Mouse (Mus musculus) embryonic facial prominence, embryonic 11.5 days (tissue): ENCODE results near the gene Gm9887. TPM values are rescaled to one million over a fixed set of nuclear protein-coding genes. Genes with fewer than 3 reads are reported as not detected.
A peak's percentile ranks its signal among the peaks of the same experiment; 100 is the strongest.
"Not testable (repeated sequence)": the region's sequence is repeated elsewhere in the genome, so short reads cannot be mapped to it uniquely, and the experiment has no call there.

Experiments
- ATAC-seq: fragments of 200-750 bp; cut with Nextera tagmentation; replicated peaks from 2 replicates; pipeline ENCODE4 v1.8.0; 2017; ENCODE audit warnings: low read depth; ENCODE audit not compliant: insufficient number of reproducible peaks, low FRiP score, low TSS enrichment
- DNase-seq: peaks from one replicate; pipeline ENCODE4 v3.0.0-alpha.2; 2015; ENCODE audit warnings: low spot score
- H3K27ac ChIP-seq: fragments of 300-500 bp; sonication (generic); replicated peaks from 2 replicates; pipeline ENCODE4 v1.5.1; 2014; ENCODE audit warnings: mild to moderate bottlenecking, low read depth, low read length, control low read depth
- H3K27me3 ChIP-seq: fragments of 300-500 bp; sonication (generic); 2 replicates; pipeline ENCODE4 v1.6.1; 2014; ENCODE audit warnings: mild to moderate bottlenecking, low read length, moderate library complexity, mixed read lengths; ENCODE audit not compliant: control insufficient read depth, insufficient read depth
- H3K36me3 ChIP-seq: fragments of 300-500 bp; sonication (generic); replicated peaks from 2 replicates; pipeline ENCODE4 v1.6.1; 2014; ENCODE audit warnings: low read depth, mild to moderate bottlenecking, low read length, moderate library complexity, mixed read lengths; ENCODE audit not compliant: control insufficient read depth, insufficient read depth
- H3K4me1 ChIP-seq: fragments of 300-500 bp; sonication (generic); 2 replicates; pipeline ENCODE4 v1.6.1; 2014; ENCODE audit warnings: low read length, mixed read lengths; ENCODE audit not compliant: control insufficient read depth, insufficient read depth
- H3K4me2 ChIP-seq: fragments of 300-500 bp; sonication (generic); 2 replicates; pipeline ENCODE4 v1.6.1; 2014; ENCODE audit warnings: low read depth, mild to moderate bottlenecking, control low read depth, low read length, moderate library complexity
- H3K4me3 ChIP-seq: fragments of 300-500 bp; sonication (generic); 2 replicates; pipeline ENCODE4 v1.5.1; 2014; ENCODE audit warnings: low read depth, low read length, control low read depth
- H3K9ac ChIP-seq: fragments of 300-500 bp; sonication (generic); replicated peaks from 2 replicates; pipeline ENCODE4 v1.6.1; 2014; ENCODE audit warnings: mild to moderate bottlenecking, control low read depth, low read length
- H3K9me3 ChIP-seq: fragments of 300-500 bp; sonication (generic); replicated peaks from 2 replicates; pipeline ENCODE4 v1.6.1; 2016; ENCODE audit warnings: mild to moderate bottlenecking, low read length, inconsistent platforms, mixed read lengths; ENCODE audit not compliant: control insufficient read depth
- WGBS: fragments of 180-500 bp; shearing (Covaris S2); extraction: QIAGEN DNeasy Blood & Tissue Kit; methylation state at CpG from one replicate; pipeline ENCODE4 v1.1.7; 2014; 5-methylcytosine and 5-hydroxymethylcytosine counted together
- polyA plus RNA-seq: library from polyadenylated mRNA; unstranded; fragments of >200 nt; fragmentation: Nextera tagmentation; extraction: Ambion mirVana; gene quantifications from 2 replicates; pipeline ENCODE4 v1.2.1, GENCODE M21; 2014

Gm9887 gene
- polyA plus RNA-seq, 1 experiment from 2014 or later = 1.0 TPM

GRCm38 (mm10) chr12:69372731-69373331 is 573 bp upstream of the Gm9887 start:
- DNase-seq (peak; percentile 19), ATAC-seq (peak; percentile 27; the same call in 1 of the 2 replicates)
- peak overlapping the region; percentile 93 for H3K27ac ChIP-seq
- peak overlapping the region; percentile 97 for H3K9ac ChIP-seq
- no peaks in the 10 kb centered on the region for H3K9me3 ChIP-seq
- peak overlapping the region; percentile 74 for H3K4me2 ChIP-seq
- H3K4me1 ChIP-seq = no peaks in the 10 kb centered on the region
- H3K4me3 ChIP-seq = peak overlapping the region; percentile 100
- no peaks in the 10 kb centered on the region for H3K27me3 ChIP-seq
- H3K36me3 ChIP-seq = no peaks in the 10 kb centered on the region
- WGBS = under 1% methylated on average over 42 of the region's 42 CpGs

GRCm38 (mm10) chr12:69371421-69371853 is 821 bp downstream of the Gm9887 start:
- ATAC-seq (no peak; the same call in 1 of the 2 replicates), DNase-seq (peak; percentile 81)
- no peaks in the 10 kb centered on the region for H3K27me3 ChIP-seq
- WGBS = under 1% methylated on average over 20 of the region's 24 CpGs
- peak overlapping the region; percentile 100 for H3K4me3 ChIP-seq
- H3K9me3 ChIP-seq = no peaks in the 10 kb centered on the region
- peak overlapping the region; percentile 66 for H3K4me2 ChIP-seq
- H3K36me3 ChIP-seq = no peaks in the 10 kb centered on the region
- peak overlapping the region; percentile 97 for H3K9ac ChIP-seq
- H3K27ac ChIP-seq = peak overlapping the region; percentile 93
- H3K4me1 ChIP-seq = no peaks in the 10 kb centered on the region

GRCm38 (mm10) chr12:69370936-69371335 is 1.3 kb downstream of the Gm9887 start:
- Histone ChIP-seq H3K27me3 (no peaks in the 10 kb centered on the region), H3K4me1 (no peaks in the 10 kb centered on the region), H3K27ac (peak overlapping the region; percentile 93), H3K9me3 (no peaks in the 10 kb centered on the region), H3K4me3 (peak overlapping the region; percentile 100), H3K36me3 (no peaks in the 10 kb centered on the region), H3K9ac (peak overlapping the region; percentile 97), H3K4me2 (peak overlapping the region; percentile 66)
- DNase-seq = no peak
- no peak for ATAC-seq
- 14% methylated on average over 7 of the region's 7 CpGs for WGBS

GRCm38 (mm10) chr12:69367557-69367956 is 4.7 kb downstream of the Gm9887 start:
- H3K9ac ChIP-seq = no peak overlapping the region
- ATAC-seq (no peak), DNase-seq (no peak)
- no peaks in the 10 kb centered on the region for H3K9me3 ChIP-seq
- WGBS = 62% methylated on average over 2 of the region's 2 CpGs
- H3K36me3 ChIP-seq = no peaks in the 10 kb centered on the region
- H3K4me3 ChIP-seq = no peak overlapping the region
- H3K4me1 ChIP-seq = no peaks in the 10 kb centered on the region
- no peaks in the 10 kb centered on the region for H3K27me3 ChIP-seq
- no peak overlapping the region for H3K27ac ChIP-seq
- H3K4me2 ChIP-seq = no peak overlapping the region

- no peak overlapping the region for H3K9ac ChIP-seq
- no peaks in the 10 kb centered on the region for H3K9me3 ChIP-seq
- ATAC-seq (no peak), DNase-seq (peak; percentile 22)
- no peaks in the 10 kb centered on the region for H3K27me3 ChIP-seq
- H3K4me2 ChIP-seq = no peak overlapping the region
- H3K4me3 ChIP-seq = no peak overlapping the region
- no peak overlapping the region for H3K27ac ChIP-seq
- H3K36me3 ChIP-seq = no peaks in the 10 kb centered on the region
- no peaks in the 10 kb centered on the region for H3K4me1 ChIP-seq
These were observed 5.8 kb downstream of the Gm9887 start for GRCm38 (mm10) chr12:69366424-69366823.

- no peak overlapping the region for H3K9ac ChIP-seq
- H3K36me3 ChIP-seq = no peaks in the 10 kb centered on the region
- no peak overlapping the region for H3K4me3 ChIP-seq
- H3K9me3 ChIP-seq = no peaks in the 10 kb centered on the region
- no peak overlapping the region for H3K27ac ChIP-seq
- H3K4me1 ChIP-seq = no peaks in the 10 kb centered on the region
- H3K4me2 ChIP-seq = no peak overlapping the region
- 80% methylated on average over 7 of the region's 7 CpGs for WGBS
- H3K27me3 ChIP-seq = no peaks in the 10 kb centered on the region
- DNase-seq = no peak
- no peak for ATAC-seq
These were observed 6.5 kb downstream of the Gm9887 start for GRCm38 (mm10) chr12:69365757-69366156.

- peak overlapping the region; percentile 52 for H3K4me3 ChIP-seq
- H3K27ac ChIP-seq = peak overlapping the region; percentile 65; the same call in 1 of the 2 replicates
- H3K36me3 ChIP-seq = no peaks in the 10 kb centered on the region
- peak overlapping the region; percentile 71 for H3K9ac ChIP-seq
- no peaks in the 10 kb centered on the region for H3K4me1 ChIP-seq
- ATAC-seq = no peak; the same call in 1 of the 2 replicates
- H3K9me3 ChIP-seq = no peaks in the 10 kb centered on the region
- no peaks in the 10 kb centered on the region for H3K27me3 ChIP-seq
- WGBS = 5% methylated on average over 32 of the region's 32 CpGs
- DNase-seq = peak; percentile 79
- peak overlapping the region; percentile 68 for H3K4me2 ChIP-seq
These were observed 8.1 kb downstream of the Gm9887 start for GRCm38 (mm10) chr12:69363899-69364762.

GRCm38 (mm10) chr12:69363110-69363509 is 9.1 kb downstream of the Gm9887 start:
- H3K9ac ChIP-seq, H3K27ac ChIP-seq, H3K4me2 ChIP-seq, H3K27me3 ChIP-seq, H3K4me3 ChIP-seq, ATAC-seq, H3K4me1 ChIP-seq, DNase-seq, H3K9me3 ChIP-seq, H3K36me3 ChIP-seq: not testable (repeated sequence)
- 93% methylated on average over 7 of the region's 7 CpGs for WGBS
